Mouse (Mus musculus) myocyte (in vitro differentiated cells): Measurements from ENCODE around the gene Arv1. TPM values are rescaled to one million over a fixed set of nuclear protein-coding genes. Genes with fewer than 3 reads are reported as not detected.

Source experiments
- H3K27me3 ChIP-seq: one replicate; pipeline ENCODE4 v1.6.1; 2011; ENCODE audit not compliant: control insufficient read depth, insufficient read depth, insufficient read length
- H3K36me3 ChIP-seq: one replicate; pipeline ENCODE4 v1.6.1; 2011; ENCODE audit not compliant: control insufficient read depth, insufficient read depth
- H3K4me2 ChIP-seq: one replicate; pipeline ENCODE4 v1.6.1; 2011; ENCODE audit warnings: low read depth, control low read depth
- H3K4me3 ChIP-seq: one replicate; pipeline ENCODE4 v1.5.1; 2011; ENCODE audit warnings: mild to moderate bottlenecking, control low read depth, moderate library complexity
- H3K79me2 ChIP-seq: one replicate; pipeline ENCODE4 v1.6.1; 2011; ENCODE audit not compliant: control insufficient read depth, insufficient read depth
- H3ac ChIP-seq: one replicate; pipeline ENCODE4 v1.6.1; 2011; ENCODE audit not compliant: control insufficient read depth, insufficient read length
- CEBPB ChIP-seq: IDR thresholded peaks from 2 replicates; pipeline ENCODE4 v1.6.1; 2011; ENCODE audit warnings: mild to moderate bottlenecking, moderate library complexity; ENCODE audit not compliant: poor library complexity, insufficient read depth, severe bottlenecking
- E2F4 ChIP-seq: IDR thresholded peaks from one replicate; pipeline ENCODE4 v1.6.1; 2011; ENCODE audit warnings: mild to moderate bottlenecking, control low read depth, moderate library complexity; ENCODE audit not compliant: insufficient read depth
- MAX ChIP-seq: IDR thresholded peaks from one replicate; pipeline ENCODE4 v1.6.1; 2011; ENCODE audit warnings: low read depth, mild to moderate bottlenecking, control low read depth
- MYOD1 ChIP-seq, 3 experiments: IDR thresholded peaks; one replicate each; pipeline ENCODE4 v1.6.1; 2011; ENCODE audit warnings: control low read depth in 2 of 3, low read depth in 2 of 3, mild to moderate bottlenecking in 2 of 3, moderate library complexity in 1 of 3; ENCODE audit not compliant: insufficient read length in 2 of 3, control insufficient read depth in 1 of 3
- MYOG ChIP-seq, 3 experiments: IDR thresholded peaks; one replicate each; pipeline ENCODE4 v1.6.1; 2011; ENCODE audit warnings: control low read depth in 2 of 3, low read depth in 2 of 3, mild to moderate bottlenecking in 2 of 3; ENCODE audit not compliant: insufficient read length in 2 of 3, control insufficient read depth in 1 of 3, insufficient read depth in 1 of 3
- POLR2A ChIP-seq: IDR thresholded peaks from one replicate; pipeline ENCODE4 v1.6.1; 2011; ENCODE audit warnings: low read depth, mild to moderate bottlenecking, control low read depth, moderate library complexity; ENCODE audit not compliant: insufficient read length
- POLR2AphosphoS2 ChIP-seq: IDR thresholded peaks from one replicate; pipeline ENCODE4 v1.6.1; 2011; ENCODE audit warnings: low read depth, control low read depth; ENCODE audit not compliant: insufficient read length
- REST ChIP-seq: IDR thresholded peaks from one replicate; pipeline ENCODE4 v1.6.1; 2011; ENCODE audit warnings: mild to moderate bottlenecking, control low read depth, moderate library complexity; ENCODE audit not compliant: insufficient read depth, insufficient read length
- SRF ChIP-seq: IDR thresholded peaks from one replicate; pipeline ENCODE4 v1.6.1; 2011; ENCODE audit warnings: low read depth; ENCODE audit not compliant: control insufficient read depth, insufficient read length
- TCF12 ChIP-seq: IDR thresholded peaks from one replicate; pipeline ENCODE4 v1.6.1; 2011; ENCODE audit warnings: mild to moderate bottlenecking, control low read depth; ENCODE audit not compliant: poor library complexity, insufficient read depth, severe bottlenecking
- TCF3 ChIP-seq: IDR thresholded peaks from one replicate; pipeline ENCODE4 v1.6.1; 2011; ENCODE audit warnings: low read depth, control low read depth; ENCODE audit not compliant: insufficient read length
- USF1 ChIP-seq: IDR thresholded peaks from one replicate; pipeline ENCODE4 v1.6.1; 2011; ENCODE audit warnings: low read depth, mild to moderate bottlenecking, control low read depth, moderate library complexity
- polyA plus RNA-seq: library from polyadenylated mRNA; unstranded; fragments of >200 nt; fragmentation: generic; extraction: Trizol; gene quantifications from one replicate; pipeline ENCODE4 v1.2.1, GENCODE M21; 2012; ENCODE audit warnings: missing spikeins

The Arv1 gene
- polyA plus RNA-seq, 1 experiment, result 10.0 TPM

- H3K4me3 ChIP-seq, result no peak overlapping the region
- no peak overlapping the region for H3ac ChIP-seq
- H3K4me2 ChIP-seq, result no peak overlapping the region
- H3K27me3 ChIP-seq, result peaks cover 14% of the 10 kb centered on the region
- H3K79me2 ChIP-seq, result no peaks in the 10 kb centered on the region
- TF ChIP-seq USF1 (no peak), MYOG (IDR thresholded peaks at IDR 0.05; ENCODE audit: control insufficient read depth in 1 of 3, insufficient read depth in 1 of 3, insufficient read length in 2 of 3, low read depth in 2 of 3) (no peak), E2F4 (no peak), MYOD1 (IDR thresholded peaks at IDR 0.05; ENCODE audit: control insufficient read depth in 1 of 3, insufficient read length in 2 of 3, low read depth in 2 of 3) (no peak), POLR2AphosphoS2 (no peak), MAX (no peak), TCF12 (no peak), REST (no peak), CEBPB (no peak), SRF (no peak), POLR2A (no peak), TCF3 (no peak)
- no peaks in the 10 kb centered on the region for H3K36me3 ChIP-seq
These were observed 60.5 kb downstream of the Arv1 start for GRCm38 (mm10) chr8:124782431-124782830.

GRCm38 (mm10) chr8:124783228-124783627, 61.3 kb downstream of the Arv1 start:
- TF ChIP-seq USF1 (peak; percentile 39), E2F4 (no peak)
- H3K4me3 ChIP-seq, result no peak overlapping the region
- no peak overlapping the region for H3K4me2 ChIP-seq
- H3K79me2 ChIP-seq, result no peaks in the 10 kb centered on the region
- no peak overlapping the region for H3ac ChIP-seq
- H3K36me3 ChIP-seq, result no peaks in the 10 kb centered on the region
- peaks cover 14% of the 10 kb centered on the region for H3K27me3 ChIP-seq

Other genes starting within 250 kb of the Arv1 start
- gene Cog2, start 201.4 kb upstream of the Arv1 start, polyA plus RNA-seq, result 26.3 TPM
- 0.70 TPM for gene Agt, start 152.4 kb upstream of the Arv1 start, polyA plus RNA-seq
- 0.04 TPM for gene Capn9, start 146.0 kb upstream of the Arv1 start, polyA plus RNA-seq
- gene 2310022B05Rik, start 58.8 kb upstream of the Arv1 start, polyA plus RNA-seq, result 102 TPM
- 25.6 TPM for gene Ttc13, start 156 bp upstream of the Arv1 start, polyA plus RNA-seq
- 0.36 TPM for gene Fam89a, start 29.7 kb downstream of the Arv1 start, polyA plus RNA-seq
- gene Trim67, start 71.0 kb downstream of the Arv1 start, polyA plus RNA-seq, result 0.01 TPM
- 95.4 TPM for gene Gnpat, start 140.9 kb downstream of the Arv1 start, polyA plus RNA-seq
- 27.1 TPM for gene 2810004N23Rik, start 141.0 kb downstream of the Arv1 start, polyA plus RNA-seq
- 8.8 TPM for gene Exoc8, start 175.6 kb downstream of the Arv1 start, polyA plus RNA-seq
- gene Sprtn, start 175.7 kb downstream of the Arv1 start, polyA plus RNA-seq, result 13.3 TPM
- 35.8 TPM for gene Egln1, start 227.2 kb downstream of the Arv1 start, polyA plus RNA-seq